Mouse (Mus musculus): ENCODE results near the gene Cmah.

Gene Cmah

DNA sequence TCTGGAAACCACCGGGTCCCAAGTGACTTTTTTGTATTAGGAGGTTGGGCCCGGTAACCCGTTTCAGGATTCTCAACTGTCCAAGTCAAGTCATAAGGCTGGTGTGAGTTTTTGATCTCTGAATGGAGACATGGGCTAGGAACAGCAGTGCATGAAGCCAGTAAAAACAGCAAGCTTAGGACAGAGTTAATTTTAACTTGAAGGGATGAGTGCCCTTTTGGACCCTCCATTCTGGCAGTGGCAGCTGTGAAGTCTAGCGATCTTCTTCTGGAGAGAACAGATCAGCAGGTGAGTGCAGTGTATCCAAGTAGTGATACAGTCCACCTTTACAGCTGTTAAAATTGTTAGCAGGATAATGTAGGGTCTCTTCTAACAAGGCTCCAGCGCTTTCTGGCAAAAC is at the start of gene Cmah:
Cmah (plus strand) TSS at position 204 of the 400 bp plus-strand sequence.
- no peak for DNase-seq

DNA sequence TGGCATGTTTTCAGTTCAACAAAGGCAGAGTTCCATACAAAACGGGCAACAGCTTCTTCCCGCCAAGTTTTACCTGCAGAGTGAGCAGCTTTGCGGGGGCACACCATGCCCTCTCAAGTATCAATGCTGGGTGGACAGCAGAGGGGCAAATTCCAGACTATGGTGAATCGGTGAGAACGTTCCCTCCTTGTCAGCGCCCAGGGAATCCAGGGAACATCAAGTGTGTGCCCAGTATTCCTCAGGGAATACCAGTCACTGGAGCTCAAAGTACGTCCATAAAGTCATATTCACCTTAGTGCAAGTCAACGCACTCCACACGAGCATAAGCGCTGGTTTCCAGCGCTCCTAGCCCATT is 47.8 kb upstream of the Cmah start:
- DNase-seq = peak in 1 of 2 experiments; percentile 23

DNA sequence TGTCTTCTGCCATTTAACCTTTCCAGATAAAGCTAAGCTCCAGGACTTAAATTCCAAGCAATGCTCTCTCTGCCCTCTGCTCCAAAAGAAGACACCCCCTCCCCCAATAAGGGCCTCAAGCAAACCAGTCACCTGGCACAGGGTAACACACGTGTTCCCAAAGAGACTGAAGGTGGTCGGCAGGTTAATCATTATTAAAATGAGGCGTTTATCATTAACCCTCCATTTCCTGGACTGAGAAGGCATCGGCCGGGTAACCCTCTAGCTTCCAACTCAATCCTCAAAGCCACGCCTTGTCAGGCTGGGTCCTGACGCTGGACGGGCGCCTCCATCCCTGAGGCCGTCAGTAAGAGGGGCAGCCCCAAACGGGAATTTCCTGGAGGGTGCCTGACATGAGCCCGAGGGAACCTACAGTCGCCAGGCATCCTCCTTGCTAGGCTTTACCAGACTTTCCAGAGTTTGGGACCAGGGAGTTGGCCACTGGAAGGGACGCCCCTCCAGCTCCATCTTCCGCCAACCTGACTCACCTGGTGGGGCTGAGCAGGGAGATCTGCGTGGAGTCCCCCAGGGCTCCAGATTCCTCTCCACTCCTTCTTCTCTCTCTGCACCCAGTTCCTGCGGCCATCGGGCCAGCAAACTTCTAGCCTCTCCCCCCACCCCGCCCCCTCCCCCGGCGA is 47.3 kb upstream of the Cmah start:
- peak; percentile 46 to 50 for DNase-seq

DNA sequence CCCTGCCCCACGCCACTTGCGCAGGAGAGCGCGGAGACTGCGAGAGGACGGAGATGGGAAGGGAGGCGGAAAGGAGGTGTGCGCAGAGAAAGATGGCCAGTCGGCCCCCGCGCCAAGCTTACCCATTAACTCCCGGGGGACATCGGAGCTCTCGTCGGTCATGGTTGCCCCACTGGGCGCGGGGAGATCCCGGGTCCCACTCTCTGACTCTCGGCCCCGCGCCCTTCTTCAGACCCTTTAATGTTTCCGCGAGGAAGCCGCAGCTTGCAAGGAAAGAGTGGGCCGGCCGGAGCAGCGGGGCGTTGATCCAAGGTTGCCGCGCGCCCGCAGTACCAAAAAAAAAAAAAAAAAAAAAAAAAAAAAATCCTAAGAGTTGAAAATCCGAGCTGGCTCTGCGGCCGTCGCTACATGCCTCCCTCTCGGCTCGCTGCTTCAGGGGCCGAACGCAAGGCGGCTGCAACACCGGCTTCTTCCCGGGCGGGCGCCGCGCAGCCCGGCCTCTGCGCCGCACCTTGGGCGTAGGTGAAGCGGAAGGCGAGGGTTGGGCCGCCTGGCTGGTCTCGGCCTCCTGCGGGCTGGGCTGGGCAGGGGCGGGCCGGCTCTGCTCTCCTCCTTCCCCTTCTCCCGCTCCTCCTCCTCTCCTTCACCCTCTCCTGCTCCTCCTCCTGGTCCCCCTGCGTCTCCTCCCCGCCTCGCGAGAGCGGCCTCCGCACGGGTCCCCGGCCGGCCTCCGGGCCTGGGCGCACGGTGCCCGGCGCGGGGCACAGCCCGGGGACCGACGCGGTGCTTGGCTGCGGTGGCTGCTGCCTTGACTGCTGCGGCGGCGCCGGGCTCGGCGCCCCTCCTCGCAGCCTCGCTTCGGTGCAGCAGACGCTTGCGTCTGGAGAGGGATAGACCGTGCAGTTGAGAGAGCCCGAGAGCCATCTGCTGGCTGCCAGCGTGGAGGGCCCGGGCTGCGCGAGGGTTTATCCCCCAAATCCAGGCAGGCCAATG is 46.5 kb upstream of the Cmah start, which contains the start of gene Carmil1:
Carmil1 (minus strand) TSS at position 357 of the 993 bp plus-strand sequence.
- DNase-seq = peak; percentile 88

DNA sequence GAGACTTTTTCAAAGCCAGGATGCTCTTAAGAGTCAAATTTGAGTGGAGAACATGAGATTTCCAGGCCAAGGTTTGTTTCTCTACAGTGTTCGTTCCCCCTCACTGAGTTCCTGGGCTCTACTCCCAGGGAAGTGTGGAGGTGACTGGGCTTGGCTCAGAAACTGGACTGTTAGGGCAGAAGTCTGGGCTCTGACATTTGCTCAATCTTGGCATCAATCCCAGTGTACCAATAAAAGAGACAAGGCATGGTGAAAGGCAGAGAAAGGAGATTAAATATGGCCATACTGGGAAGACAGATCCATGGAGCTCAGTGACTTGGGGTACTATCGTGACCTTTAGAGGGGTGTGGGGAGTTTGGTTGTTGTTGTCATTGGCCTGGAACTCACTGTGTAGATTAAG is 39.8 kb upstream of the Cmah start:
- peak; percentile 39 to 65 for DNase-seq

DNA sequence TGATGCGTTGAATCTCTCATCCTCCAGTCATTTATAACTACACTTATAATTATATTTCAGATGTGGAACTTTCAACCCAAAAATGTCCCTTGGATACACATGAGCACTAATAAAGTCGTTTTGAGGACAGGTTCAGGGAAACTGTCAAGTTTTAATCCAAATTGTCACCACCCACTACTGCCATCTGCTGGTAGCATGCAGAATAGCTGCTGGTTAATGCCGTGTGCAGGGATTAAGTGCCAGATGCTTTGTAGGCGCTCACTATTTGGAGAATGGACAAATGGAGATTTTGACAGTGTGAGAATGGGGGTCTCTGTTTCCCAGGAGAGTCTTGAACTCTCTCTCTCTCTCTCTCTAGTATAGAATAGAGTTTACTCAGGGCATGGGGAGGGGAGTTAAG is 30.0 kb upstream of the Cmah start:
- peak; percentile 54 to 64 for DNase-seq

DNA sequence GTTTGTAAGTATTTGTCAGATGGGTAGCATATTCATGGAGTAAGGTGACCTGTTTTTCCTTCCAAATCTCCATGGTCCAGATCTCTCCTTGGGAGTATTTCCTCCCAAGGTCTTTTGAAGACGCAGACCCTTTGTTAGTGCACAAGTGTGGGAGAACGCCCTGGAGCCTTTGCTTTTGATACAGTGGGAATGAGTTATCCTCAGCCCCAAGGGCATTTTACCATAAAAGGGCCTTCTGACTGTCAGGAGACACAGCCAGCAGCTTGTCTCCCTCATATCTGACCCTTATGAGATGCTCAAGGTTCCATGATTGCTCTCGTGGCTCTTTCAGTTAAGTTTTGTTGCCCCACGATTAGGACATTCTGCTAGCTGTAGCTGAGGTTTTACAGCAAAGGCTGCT is 21.7 kb upstream of the Cmah start:
- DNase-seq = no peak

DNA sequence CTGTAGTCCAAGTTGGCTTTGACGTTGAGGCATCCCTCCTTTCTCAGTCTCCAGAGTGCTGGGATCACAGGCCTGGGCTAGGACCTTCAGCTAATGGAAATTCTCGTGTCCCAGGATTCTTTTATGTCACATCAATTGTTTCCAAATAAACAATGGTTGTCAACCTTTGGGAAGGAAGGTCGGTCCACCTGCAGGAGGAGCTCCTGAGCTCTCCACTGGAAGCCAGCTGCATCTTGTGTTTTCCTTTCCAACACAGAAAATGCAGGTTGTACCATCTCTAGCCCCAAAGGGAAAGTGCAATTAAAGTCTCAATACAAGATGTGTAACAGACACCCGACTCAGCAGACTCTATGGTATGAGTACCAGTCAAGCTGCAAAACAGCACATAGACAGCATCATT is 21.0 kb upstream of the Cmah start:
- DNase-seq = no peak

DNA sequence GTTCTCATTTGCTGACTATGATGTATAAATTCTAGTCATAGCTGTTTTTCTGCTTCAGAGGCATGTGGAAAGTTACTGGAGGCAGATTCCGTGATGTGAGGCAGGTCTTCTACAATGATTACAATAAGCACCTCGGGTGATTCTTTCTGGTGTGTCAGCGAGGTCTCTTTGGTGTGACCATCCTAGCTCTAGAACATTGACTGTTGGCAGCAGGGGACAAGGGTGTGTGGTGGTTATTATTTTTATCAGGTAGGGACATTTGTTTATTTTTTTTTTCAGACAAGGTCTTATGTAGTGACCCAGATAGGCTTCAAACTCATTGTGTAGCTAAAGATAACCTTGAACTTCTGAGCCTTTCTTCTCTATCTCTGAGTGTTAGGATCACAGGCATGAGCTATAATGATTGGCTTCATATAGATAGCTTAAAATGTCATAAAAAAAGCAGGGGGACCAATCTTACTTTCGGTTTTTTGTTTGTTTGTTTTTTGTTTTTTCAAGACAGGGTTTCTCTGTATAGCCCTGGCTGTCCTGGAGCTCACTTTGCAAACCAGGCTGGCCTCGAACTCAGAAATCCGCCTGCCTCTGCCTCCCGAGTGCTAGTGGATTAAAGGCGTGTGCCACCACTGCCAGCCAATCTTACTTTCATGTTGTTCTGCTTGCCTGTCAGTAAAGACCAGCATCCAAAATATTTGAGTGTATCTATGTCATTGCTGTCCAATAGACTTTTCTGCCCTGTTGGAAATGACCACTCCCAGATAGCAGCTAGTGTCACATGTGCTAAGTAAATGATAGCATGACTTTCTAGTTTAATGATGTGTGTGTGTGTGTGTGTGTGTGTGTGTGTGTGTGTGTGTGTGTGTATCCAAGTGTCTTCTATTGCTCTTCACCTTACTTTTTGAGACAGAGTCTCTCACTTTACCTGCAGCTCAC is 15.9 kb upstream of the Cmah start:
- DNase-seq = no peak

DNA sequence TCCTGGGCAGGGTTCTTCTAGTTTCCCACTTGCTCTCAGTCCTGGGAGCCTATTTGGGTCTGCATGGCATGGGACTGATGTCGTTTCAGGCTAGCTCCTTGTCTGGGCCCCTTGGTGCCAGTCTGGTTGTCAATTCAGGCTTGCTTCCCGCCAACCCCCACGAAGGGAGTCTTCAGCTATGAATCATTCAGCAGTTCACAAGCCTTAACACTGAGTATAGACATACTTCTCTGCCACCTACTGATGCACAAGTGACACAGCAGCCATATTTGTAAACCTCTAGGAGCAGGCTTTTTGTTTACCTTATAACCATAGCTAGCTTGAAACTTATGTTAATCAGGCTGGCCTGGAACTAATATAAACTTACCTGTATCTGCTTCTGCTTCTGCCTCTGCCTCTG is 10.6 kb upstream of the Cmah start:
- DNase-seq = no peak

DNA sequence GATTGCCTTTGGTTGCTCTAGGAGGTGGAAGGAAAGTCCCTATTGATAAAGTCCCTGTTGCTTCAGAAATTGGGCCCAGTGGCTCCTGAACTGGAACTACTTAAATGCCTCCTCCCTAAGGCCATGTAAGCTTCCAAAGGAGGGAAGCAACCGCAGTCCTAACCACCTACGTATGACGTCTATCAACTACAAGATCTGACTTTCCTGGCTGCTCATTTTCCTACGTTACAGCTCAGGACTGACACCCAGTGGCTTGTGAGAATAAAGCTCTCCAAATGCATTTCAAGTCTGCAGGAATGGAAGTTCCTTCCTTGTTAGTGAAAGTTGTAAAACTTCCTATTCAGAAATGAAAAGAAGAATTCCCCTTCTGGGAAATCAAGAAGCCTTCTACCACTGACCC is 8.6 kb upstream of the Cmah start:
- DNase-seq = peak; percentile 16 to 22

DNA sequence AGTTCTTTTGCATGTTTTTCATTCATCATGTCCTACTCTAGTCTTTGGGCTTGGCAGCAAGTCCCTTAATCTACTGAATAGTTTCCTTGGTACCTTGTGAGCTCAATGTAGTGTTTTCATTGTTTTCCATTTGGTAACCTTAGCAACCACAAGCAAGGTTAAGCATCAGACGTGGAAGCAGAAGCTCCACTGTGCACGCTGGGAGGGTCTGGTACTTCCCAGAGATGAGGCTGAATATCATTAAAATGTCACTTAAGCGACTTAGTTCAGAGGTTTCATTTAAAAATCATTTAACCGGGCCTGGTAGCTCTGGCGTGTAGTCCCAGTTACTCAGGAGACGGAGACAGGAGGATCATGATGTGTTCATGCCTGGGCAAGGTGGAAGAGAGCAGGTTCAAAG is 5.9 kb upstream of the Cmah start:
- no peak for DNase-seq

DNA sequence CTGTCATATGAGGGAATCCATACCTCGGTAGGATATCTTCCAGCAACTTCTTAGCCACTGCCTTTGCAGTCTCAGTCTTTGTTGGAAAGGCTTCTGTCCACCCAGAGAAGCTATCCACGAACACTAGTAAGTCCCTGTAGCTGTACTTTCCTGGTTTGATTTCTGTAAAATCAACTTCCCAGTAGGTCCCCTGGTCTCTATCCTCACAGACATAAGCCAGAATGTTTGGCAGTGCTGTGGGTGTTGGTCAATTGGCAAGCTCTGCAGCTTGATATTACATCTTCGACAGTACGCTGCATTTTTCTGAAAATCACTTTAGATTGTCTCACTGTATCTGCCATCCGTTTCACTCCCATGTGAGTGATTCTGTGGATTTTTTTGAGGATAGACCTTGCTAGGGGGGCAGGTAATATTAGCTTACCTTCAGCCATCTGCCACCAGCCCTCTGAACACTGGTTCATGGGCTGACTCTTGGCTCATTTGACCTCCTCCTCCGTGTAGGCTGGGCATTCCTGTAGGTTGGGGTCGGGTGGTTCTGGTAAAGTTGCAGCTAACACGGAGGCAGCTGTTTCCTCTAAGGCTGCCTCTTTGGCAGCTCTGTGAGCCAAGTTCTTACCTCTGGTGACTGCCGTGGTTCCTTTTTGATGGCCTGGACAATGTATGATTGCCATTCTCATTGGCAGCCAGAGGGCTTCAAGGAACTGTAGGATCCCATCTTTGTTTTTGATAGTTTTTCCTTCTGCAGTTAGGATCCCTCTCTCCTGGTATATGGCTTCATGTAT is 1.0 kb downstream of the Cmah start:
- DNase-seq = no peak

DNA sequence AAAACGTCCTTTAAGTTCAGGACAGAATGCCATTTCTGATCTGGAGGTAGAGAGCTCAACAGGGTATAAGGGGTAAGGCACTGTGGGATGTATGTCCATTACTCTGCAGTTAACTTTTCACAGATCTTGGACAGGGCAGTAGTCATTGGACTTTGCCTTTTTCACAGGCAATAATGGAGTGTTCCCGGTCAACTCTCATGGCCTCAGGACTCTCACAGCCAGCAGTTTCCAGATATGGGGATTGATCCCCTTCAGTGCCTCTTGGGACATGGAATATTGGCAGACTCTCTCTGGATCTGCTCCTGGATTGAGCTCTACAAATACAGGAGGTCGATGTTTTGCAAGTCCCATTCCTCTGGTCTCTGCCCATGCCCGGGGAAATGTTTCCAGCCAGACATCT is 2.9 kb downstream of the Cmah start:
- no peak for DNase-seq

DNA sequence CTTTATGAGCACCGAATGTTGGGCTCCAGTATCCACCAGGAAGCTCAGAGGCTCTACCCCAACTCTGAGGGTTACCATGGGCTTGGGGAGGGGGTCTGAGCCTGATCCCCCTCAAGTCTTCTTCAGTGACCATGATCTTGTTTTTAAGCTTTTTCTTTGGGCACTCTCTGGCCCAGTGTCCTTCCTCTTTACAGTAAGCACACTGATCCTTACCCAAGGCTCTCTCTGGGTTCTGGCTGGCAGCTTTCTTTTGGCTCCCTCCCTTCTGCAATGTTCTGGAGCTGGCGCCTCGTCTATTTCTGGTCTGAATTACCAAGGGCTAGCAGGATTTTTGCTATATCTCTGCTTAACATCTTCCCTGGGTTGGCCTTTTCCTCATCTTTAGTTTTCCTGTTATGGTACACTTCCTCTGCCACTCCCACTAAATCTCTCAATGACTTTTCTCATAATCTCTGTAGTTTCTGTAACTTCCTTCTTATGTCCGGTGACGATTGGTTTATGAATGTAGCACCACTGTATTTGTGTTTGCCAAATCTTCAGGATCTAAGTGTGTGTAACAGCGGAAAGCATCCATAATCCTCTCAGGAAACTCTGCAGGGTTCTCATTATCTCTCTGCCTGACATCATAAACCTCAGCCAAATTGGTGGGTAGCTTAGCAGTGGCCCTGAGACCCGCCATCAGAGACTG is 3.8 kb downstream of the Cmah start:
- DNase-seq = no peak

DNA sequence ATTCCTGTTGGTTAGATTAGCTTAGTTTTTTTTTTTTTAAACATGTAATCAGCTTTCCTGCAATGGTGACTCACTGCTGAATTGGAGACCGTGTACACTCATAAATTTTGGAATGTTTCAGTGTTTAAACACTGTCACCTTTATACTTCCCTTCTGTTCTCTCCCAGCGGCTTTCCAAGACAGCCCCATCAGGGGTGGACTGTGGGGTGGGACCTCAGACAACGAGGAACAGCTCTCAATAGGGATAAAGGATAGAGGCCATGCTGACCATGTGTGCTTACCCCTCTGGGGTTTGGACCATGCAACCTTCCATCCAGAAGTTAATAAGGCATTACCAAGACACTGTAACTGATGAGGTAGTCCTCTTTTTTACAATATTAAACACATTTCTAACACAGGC is 5.3 kb downstream of the Cmah start:
- no peak for DNase-seq

DNA sequence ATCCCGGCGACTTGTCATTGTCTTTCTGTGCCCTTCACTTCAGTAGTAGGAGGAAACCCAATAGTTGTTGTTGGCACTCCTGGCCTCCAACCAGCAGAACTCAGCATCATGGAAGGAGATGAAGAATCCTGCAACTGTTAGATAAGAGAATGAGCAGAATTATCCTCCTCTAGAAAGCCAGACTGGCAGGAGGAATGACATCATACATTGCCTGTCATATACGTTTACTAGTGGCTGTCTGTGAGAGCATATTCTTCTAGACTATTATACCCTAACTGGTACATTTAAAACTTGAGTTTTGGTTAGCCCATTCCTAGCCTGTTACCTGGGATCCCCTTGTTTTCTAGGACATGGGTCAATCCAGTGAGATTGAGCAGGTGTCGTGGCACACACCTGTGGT is 9.6 kb downstream of the Cmah start:
- no peak for DNase-seq

DNA sequence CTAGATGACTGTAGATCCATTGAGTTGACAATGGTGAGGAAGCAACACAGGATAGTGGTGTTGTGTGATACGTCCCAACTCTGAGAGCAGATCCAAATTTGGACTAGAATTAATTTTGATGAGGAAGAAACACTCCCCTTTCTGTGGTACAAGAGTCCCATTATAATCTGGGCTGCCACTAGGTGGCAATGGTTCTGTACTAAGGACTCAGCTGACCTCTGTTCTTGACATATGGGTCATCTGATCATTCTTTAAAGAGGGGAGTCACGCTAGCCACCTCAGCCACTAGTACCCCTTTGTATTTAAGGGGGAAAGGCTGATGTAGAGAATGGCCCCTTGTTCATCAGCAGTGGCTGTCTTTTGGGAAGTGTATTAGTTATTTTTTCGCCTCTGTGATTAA is 10.7 kb downstream of the Cmah start:
- peak in 1 of 2 experiments; percentile 4 for DNase-seq

DNA sequence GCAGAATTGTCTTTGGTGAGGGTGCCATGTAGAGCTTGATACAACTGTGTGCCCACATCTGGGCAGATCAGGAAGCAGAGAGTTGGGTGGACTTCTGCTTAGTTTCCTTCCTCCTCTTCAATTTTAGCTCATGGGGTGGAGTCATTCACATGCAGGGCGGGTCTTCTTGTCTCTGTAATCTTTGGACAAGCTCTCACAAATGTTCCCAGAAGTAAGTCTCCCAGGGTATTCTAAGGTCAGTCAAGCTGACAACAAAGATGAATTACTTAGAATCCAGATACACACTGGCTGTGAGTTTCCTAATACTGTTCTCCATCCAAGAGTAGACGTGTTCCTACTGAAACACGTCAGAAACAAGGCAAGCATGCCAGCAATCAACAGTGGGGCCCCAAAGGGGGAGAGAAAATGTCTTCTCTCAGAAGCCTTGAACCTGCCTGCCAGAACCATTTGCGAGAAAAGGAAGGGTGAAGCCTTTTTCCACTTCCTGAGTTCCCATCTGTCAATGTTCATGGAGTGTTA is 11.2 kb downstream of the Cmah start:
- DNase-seq = no peak

DNA sequence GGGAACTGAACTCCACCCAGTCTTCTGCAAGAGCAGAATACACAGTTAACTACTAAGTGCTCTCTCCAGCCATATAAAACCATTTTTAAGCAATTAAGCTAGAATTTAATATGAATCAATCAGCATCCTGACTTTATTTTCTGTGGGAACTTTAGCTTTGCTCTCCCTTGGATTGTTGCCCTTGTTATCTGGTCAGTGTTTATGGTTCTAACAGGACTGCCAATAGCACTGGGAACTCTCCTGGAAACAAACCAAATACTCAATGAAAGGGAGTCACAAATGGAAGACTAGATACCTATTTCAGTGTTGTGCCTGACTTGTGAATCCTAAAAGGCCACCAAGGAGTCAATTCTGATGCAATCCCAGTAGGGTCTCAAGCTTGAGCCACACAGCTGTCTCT is 12.7 kb downstream of the Cmah start:
- no peak for DNase-seq

DNA sequence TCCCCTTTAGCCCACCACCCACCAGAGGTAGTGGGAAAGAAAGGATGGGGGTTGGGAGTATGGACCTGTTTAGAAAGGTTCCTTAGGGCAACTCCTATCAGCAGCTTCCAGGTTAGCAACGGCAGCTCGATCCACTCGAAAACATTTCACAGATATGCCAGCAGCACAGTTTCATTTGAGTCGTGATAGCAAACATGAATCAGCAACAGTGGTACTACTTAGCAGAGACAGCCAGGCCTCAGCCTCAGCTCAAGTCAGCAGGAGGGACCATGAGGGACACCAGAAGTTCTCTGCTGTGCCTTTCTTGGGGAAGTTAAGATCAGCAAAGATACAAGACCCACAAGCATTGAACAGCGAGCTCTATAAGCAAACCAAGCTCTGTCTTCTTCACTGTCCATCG is 13.3 kb downstream of the Cmah start:
- no peak for DNase-seq
